Mouse (Mus musculus) liver, adult 2 months (tissue): ENCODE results near the gene 1700011L22Rik.

Experiments used
- CTCF ChIP-seq: fragments of 200-500 bp; IDR thresholded peaks from 2 replicates; pipeline ENCODE4 v1.5.1; 2011; ENCODE audit warnings: low read depth, low read length, control low read depth
- POLR2A ChIP-seq: fragments of 200-500 bp; IDR thresholded peaks from 2 replicates; pipeline ENCODE4 v1.6.1; 2011; ENCODE audit warnings: low read length, control low read depth; ENCODE audit not compliant: insufficient read depth; ENCODE audit errors: extremely low read depth

GRCm38 (mm10) chr8:79274940-79275339 lies 26.6 kb upstream of the 1700011L22Rik start:
- TF ChIP-seq CTCF: no peak
- TF ChIP-seq POLR2A: no peak
